Mouse (Mus musculus) spleen, adult 2 months (tissue): ENCODE results near the gene Mcm8.

Experiments
- CTCF ChIP-seq: fragments of 200-500 bp; IDR thresholded peaks from 2 replicates; pipeline ENCODE4 v1.5.1; 2011; ENCODE audit warnings: mild to moderate bottlenecking, inconsistent platforms; ENCODE audit not compliant: insufficient read depth, insufficient read length, insufficient replicate concordance; ENCODE audit errors: extremely low read depth
- POLR2A ChIP-seq: fragments of 200-500 bp; IDR thresholded peaks from 2 replicates; pipeline ENCODE4 v1.6.1; 2011; ENCODE audit warnings: low read depth, low read length, inconsistent platforms

DNA sequence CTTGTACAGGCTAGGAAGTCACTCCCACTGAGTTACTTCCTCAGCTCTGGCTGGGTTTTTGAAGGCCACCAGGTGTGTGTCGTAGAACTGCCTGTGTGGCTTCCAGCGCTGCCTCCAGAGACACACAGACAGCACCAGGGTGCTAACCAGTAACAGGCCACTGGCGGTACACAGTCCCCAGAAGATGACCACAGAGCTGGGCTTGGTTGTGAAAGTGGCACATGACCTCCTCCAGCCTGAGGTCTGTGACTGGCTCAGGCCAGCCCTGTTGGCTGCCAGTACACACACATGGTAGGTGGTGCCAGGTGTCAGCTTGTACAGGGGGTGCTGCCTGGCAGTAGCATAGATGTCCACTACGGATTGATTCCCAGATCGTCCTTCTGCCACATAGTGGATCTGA is 53.7 kb downstream of the Mcm8 start:
- TF ChIP-seq CTCF (no peak), POLR2A (no peak)
